Mouse (Mus musculus) adrenal gland, adult (tissue): ENCODE data around the gene Cdca5.
A peak's percentile ranks its signal among the peaks of the same experiment; 100 is the strongest.

ENCODE experiments used
- DNase-seq, 2 experiments: peaks; one replicate each; pipeline ENCODE4 v3.0.0; 2022 to 2023; ENCODE audit warnings: low spot score in 1 of 2; ENCODE audit not compliant: inconsistent age in 2 of 2

Gene Cdca5

DNA sequence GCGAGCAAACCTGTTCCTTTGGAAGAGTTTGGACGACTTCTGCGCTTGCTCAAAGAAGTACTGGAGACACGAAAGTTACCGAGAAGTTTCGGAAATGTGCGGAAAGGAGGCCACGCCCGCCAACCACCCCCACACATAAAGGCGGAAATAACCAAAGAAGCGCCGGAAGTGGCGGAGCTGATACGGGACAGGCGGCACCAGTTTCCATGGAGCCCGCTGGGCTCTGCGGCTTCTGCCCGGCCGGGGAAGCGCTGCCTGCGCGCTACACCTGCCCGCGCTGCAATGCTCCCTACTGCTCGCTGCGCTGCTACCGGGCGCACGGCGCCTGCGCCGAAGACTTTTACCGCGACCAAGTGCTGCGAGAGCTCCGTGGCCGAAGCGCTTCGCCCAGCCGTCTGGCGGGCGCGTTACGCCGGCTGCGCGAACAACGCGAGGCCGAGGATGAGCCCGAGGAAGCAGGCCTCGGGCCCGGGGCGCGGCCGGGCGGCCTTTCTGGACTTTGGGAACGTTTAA is 23.7 kb upstream of the Cdca5 start, which contains the start of gene Znhit2:
Znhit2 (plus strand) TSS at position 172 of the 513 bp plus-strand sequence.
- peak; percentile 96 to 98 for DNase-seq

DNA sequence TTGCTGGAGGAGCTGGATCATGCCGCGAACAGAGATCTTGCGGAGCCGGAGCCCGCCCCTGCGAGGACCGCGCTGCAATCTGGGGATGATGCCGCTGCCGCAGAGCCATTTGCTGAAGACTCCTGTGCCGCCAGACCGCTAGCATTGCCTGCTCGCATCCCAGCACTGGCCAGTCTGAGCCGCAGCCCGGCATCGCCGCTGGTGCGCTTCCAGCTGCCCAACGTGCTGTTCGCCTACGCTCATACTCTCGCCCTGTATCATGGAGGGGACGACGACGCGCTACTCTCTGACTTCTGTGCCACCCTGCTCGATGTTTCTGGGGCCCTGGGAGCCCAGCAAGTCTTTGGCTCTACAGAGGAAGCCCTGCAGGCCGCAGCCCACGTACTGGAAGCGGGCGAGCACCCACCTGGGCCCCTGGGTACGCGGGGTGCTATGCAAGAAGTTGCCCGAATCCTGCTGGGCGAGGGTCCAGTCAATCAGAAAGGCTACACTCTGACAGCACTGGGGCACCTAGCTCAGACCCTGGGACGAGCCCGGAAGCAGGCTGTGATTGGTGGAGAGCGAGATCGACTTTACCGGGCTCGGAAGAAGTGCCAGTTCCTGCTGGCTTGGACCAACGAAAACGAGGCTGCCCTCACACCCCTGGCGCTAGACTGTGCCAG is 23.0 kb upstream of the Cdca5 start:
- peak in 1 of 2 experiments; percentile 80 for DNase-seq

- no peak for DNase-seq
These were observed 22.4 kb upstream of the Cdca5 start for GRCm38 (mm10) chr19:6062418-6062817.

GRCm38 (mm10) chr19:6063081-6063480 is 21.7 kb upstream of the Cdca5 start:
- DNase-seq: no peak

DNA sequence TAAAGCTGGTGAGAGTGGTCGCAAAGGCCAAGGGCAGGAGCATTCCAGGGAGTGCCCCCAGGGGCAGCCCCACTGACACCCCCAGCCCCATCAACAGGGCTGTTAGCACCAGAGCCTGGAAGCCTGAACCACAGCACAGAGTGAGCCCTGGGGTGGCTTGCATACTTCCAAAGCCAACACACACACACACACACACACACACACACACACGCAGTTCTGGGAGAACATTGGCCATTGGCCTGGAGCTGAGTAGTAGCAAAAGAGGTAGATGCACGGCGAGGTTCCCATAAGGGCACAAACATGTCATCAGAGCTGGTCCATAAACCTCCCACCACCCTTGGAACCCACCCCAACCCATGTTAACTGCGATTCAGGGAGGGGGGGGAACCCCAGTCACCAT is 18.2 kb upstream of the Cdca5 start:
- no peak for DNase-seq

GRCm38 (mm10) chr19:6067011-6067723 is 17.6 kb upstream of the Cdca5 start:
- DNase-seq: peak; percentile 85 to 93

DNA sequence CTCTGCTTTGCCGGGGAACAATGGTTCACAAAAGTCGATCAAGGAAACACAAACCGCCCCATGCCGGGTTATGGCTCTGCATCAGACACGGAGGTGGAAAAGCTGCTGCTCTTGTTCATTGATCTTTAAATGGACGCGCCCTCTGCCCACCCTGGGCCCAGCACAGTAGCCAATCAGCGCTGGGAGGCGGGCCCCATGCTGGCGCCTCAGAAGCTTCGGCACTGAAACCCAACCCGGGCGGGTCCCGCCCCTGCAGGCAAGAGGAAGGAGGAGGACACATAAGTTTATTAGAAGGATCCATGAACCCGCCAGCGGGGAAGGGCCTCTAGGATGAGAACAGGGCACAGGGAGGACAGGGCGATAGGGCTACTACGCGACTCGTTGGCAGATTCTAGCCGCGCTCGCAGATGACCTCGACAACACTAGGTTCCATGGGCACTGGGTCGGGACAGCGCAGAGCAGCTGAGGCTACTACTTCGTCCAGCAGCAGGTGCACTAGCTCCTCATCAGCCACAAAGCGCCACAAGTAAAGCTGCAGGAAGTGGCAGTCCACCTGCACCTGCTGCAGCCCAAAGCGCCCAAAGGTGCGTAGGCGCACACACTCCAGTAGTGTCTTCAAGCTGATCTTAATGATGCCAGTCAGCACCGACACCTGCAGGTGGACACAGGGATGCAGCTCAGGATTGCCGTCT is 16.9 kb upstream of the Cdca5 start, which contains the start of gene Tm7sf2:
Tm7sf2 (minus strand) TSS at position 650 of the 692 bp plus-strand sequence.
- DNase-seq: peak; percentile 96 to 97

- no peak for DNase-seq
These were observed 15.8 kb upstream of the Cdca5 start for GRCm38 (mm10) chr19:6068951-6069350.

DNA sequence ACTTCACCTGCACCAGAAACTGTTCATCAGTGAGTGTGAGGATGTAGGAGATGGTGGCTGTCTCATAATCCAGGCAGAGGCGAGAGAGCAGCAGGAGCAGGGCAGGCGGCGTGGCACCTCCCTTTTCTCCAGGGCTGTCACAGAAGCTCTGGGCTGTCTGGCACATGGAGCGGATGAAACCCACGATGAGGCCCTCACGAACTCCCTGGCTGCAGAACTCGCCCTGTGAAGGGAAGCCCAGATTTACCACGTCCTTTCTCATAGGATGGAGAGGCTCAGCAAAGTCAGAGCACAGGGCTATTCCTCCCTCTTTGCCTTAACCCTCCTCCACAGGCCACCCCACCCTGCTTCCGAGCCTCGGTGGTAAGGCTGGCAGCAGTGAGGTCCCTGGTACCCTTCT is 14.9 kb upstream of the Cdca5 start:
- no peak for DNase-seq

- DNase-seq: no peak
These were observed 14.1 kb upstream of the Cdca5 start for GRCm38 (mm10) chr19:6070571-6071250.

DNA sequence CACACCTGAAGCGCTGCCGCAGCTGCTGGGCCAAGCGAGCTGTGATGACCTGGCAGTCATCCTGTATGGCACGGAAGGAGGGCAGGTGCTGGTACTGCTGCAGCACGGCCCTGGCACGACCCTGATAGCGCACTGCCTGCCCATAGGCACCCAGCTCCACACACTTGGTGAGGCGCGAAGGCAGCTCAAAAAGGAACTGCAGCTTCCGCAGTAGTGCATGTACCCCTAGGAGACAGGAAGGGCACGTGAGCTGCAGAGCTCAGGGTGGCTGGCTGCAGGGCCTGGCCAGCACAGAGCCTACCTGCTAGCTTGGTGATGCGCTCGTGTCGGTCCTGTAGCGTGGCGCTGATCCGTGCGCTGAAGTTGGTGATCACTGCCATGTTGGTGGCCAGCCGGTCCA is 13.5 kb upstream of the Cdca5 start:
- no peak for DNase-seq

GRCm38 (mm10) chr19:6073889-6074288 is 10.9 kb upstream of the Cdca5 start:
- DNase-seq: no peak

DNA sequence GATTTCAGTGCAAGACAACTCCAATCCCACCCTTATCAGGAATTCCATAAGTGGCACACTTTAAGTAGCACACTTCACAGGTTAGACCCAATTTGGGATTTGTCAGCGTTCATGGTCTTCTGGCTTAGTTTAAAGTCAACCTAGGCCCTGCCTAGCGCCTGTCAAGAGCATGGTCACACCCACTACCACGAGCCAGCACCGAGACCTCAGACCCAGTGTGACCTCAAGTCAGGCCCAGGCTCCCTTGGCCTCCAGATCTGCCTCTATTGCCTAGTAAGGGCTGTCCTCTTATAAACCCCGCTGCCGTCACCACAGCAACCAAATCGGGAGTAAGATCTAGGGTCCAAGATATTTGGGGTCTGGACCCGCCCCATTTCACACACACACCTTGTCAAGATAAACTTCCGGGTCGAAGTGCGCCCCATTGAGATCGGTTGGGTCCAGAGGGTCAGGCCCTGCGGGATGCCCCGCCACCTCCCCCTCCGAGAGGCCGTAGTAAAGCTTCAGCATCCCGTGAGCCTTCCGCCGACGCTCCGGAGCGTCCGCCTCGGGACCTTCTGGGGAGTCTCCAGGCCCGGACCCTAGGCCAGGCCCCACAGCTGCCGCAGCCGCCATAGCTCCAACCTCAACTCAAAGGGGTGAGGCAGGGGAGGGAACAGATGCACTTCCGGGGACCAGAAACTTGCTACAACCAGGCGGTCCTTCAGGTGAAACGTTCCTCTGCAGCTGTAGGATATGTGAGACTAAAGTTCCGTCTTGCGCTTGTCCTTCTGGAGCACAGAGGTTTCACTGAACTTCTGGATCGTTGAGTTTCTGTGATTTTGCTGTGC is 8.0 kb upstream of the Cdca5 start, which contains the start of gene Vps51:
Vps51 (minus strand) TSS at position 668 of the 830 bp plus-strand sequence.
- DNase-seq: peak; percentile 87 to 96

- no peak for DNase-seq
These were observed 4.8 kb upstream of the Cdca5 start, which contains the start of gene Tmem262 for GRCm38 (mm10) chr19:6079983-6080480. Gene Tmem262, plus strand, starts transcription at chr19:6080033.

DNA sequence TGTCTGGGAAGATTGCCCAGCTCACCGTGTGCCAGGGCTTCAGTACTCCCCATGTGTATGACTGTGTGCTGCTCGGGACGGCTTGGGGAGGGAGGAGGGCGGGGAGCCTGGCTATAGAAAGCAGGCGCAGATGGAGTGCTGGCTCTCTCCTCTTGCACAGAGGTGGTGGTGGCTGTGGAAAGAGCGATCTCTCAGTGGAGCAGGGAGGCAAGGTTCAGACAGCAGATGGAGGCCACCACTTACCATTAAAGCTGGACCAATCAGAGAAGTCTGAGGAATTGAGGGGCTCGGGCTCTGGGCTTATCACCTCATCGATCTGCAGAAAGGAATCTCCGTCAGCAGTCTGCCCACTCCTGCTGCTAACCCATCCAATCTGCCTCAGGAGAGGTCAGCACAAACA is 2.6 kb upstream of the Cdca5 start, which contains the start of gene Gm28374:
Gm28374 (minus strand) TSS at position 101 of the 400 bp plus-strand sequence.
- no peak for DNase-seq

- peak; percentile 44 to 81 for DNase-seq
These were observed 665 bp downstream of the Cdca5 start for GRCm38 (mm10) chr19:6085417-6085879.

GRCm38 (mm10) chr19:6088841-6089240 is 4.1 kb downstream of the Cdca5 start:
- no peak for DNase-seq

DNA sequence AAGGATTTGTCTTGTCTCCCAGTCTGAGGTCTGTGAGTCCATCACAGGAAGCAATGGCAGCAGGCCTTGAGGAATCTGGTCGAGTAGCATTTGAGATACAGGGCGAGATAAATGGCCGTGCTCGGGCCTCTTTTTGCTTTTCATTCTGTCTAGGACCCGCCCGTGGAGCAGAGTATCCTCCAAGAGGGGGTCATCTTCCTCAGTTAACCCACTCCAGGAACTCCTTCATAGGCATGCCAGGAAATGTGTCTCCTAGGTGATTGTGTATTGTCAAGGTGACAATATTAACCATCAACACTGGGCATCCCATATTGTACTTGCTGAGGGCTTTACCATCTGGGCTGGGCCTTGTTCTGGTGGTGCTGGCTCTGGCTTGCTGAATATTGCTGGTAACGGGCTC is 9.3 kb downstream of the Cdca5 start, which contains the start of gene AC131692.1:
AC131692.1 (plus strand) TSS at position 301 of the 400 bp plus-strand sequence.
- DNase-seq: no peak

DNA sequence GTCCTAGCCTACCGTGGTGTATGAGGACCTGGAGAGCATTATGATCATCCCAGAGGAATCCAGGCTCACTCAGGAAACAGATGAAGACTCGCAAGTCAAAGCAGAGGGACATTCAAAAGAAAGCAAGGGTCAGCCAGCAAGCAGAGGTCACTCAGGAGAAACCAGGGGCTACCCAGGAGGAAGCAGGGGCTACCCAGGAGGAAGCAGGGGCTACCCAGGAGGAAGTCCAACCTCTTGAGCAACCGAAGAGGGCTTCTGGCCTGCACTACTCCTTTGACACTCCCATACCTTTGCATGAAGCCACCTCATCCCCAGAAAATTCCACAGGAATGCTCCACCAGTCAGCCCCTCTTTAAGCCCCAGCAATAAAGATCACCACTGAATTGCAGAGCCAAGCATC is 13.1 kb downstream of the Cdca5 start:
- peak in 1 of 2 experiments; percentile 41 for DNase-seq
